Mouse (Mus musculus): Measurements from ENCODE around the gene Nt5c2. TPM values are rescaled to one million over a fixed set of nuclear protein-coding genes. Genes with fewer than 3 reads are reported as not detected.
A peak's percentile ranks its signal among the peaks of the same experiment; 100 is the strongest.
"Not testable (repeated sequence)": the region's sequence is repeated elsewhere in the genome, so short reads cannot be mapped to it uniquely, and the experiment has no call there.

Nt5c2 gene
- total RNA-seq, 1 experiment from 2014 or later = 64.5 TPM

DNA sequence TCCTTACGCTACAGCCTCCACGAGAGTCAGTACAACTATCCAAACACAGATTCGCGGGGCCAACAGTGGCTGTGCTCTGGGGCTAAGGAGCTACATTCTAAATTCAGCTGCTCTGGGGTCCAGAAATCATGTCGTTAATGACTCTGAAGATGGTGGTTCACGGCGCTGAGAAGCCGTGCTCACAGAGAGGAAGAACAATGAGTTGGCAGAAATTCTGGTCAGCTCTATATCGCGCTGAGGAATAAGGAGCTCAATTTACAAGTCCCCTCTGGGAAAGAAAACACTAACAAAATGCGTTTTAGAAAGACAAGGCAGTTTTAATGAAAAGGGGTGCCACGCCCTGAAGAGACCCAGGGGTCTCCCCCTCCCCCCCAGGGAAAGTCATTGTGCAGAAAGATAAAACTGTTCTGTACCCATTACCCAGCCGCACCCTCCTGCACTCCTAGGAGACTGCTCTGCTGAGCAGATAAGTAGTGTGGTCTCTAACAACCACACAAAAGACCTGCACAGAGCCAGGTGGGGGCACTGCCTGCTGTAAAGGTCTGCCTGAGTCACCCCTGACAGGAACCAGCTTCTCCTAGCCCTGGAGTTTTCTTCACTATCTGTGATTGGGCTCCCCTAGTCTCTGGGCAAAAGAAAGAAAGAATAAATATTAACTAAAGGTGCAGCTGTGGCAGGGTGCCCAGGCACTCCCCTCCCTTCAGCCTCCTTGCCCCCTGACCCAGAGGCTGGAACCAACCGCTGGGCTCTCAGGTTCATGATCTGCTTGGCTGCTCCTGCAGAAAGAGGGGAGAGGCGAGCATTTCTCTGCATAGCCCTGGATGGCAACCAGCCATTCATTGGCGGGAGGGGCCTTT lies 26.5 kb downstream of the Nt5c2 start:
- DNase-seq = no peak

DNA sequence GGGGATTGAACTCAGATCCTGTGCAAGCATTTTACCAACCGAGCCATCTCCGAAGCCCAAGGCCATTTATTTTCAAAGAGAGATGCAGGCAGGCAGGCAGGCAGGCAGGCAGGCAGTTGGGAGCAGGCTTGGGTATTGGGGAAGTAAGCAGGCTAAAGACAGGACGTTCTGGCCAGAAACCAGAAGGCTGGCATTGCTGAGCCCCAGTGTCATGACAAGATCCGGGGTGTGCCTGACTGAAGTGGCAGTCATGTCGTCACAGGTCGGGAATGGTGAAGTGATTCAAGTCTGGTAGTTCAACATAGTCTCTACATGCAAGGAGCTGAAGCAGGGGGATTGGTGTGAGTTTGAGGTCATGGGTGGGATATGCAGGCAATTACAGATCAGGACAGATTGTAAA lies 27.3 kb downstream of the Nt5c2 start:
- no peak for DNase-seq

GRCm38 (mm10) chr19:46984726-46985622 lies 30.0 kb downstream of the Nt5c2 start:
- no peak for DNase-seq

DNA sequence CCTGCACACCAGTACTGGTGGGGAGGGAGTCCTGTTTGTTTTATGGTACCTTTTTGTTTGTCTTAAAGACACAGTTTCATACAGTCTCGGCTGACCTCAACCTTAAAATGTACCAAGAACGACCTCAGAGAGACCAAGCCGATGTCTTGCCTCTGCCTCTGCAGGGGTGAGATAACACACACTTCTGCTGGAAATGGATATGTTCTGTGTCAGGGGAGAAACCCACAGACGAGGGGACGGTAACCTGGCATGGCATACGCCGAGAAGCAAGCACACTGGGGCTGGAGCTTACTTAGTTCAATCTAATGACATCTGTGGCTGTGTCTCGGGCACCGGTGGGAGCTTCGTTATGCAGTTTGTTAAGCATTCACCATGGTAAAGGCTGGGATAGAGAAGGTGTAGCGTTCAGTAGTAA lies 31.0 kb downstream of the Nt5c2 start:
- DNase-seq = no peak

DNA sequence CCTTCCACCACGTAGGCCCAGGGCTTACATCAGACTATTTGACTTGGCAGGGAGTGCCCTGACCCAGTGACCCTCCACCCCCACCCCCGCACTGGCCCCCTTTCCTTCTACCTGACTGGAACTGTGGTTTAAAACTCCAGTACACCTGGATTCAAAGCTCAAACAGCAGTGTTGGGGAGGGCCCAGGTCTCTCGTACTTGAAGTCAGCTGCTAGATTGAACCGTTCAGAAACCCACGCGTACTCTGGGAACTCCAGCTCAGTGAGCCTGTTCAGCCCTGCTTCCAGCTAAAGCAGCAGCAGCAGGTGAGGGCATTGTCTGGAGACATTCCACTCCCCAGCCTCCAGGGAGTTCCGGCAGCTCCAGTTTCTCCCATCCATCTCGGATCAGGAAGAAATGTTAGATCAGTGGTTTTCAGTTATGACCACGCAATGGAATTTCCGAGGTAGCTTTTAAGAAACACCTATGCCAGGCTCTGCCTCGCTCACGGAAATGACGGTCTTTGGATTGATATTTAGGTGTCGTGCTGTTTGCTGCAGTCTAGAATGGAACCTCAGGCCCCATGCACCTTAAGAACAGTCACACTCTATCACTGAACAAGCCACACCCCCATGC lies 31.5 kb downstream of the Nt5c2 start:
- DNase-seq = no peak

GRCm38 (mm10) chr19:46981462-46981861 lies 33.5 kb downstream of the Nt5c2 start:
- DNase-seq = no peak

DNA sequence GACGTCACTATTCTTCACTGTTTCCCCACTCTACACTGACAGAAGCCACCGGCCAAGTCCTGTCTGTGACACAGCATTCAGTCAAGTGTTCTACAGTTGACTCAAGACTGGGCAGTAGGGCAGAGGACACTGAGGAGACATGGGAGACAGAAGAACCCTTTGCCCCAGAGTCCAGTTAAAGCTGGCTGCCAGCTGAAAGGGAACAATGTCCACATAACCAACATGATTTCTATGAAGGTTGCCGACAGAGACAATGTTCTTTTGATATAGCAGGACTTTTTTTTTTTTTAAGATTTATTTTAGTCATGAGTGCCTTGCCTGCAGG lies 35.2 kb downstream of the Nt5c2 start:
- DNase-seq = no peak

- DNase-seq = peak; percentile 45
These were observed 35.8 kb downstream of the Nt5c2 start for GRCm38 (mm10) chr19:46978920-46979780.

- not testable (repeated sequence) for DNase-seq
These were observed 36.9 kb downstream of the Nt5c2 start for GRCm38 (mm10) chr19:46978069-46978468.

- DNase-seq = no peak
These were observed 37.5 kb downstream of the Nt5c2 start for GRCm38 (mm10) chr19:46977460-46977859.

DNA sequence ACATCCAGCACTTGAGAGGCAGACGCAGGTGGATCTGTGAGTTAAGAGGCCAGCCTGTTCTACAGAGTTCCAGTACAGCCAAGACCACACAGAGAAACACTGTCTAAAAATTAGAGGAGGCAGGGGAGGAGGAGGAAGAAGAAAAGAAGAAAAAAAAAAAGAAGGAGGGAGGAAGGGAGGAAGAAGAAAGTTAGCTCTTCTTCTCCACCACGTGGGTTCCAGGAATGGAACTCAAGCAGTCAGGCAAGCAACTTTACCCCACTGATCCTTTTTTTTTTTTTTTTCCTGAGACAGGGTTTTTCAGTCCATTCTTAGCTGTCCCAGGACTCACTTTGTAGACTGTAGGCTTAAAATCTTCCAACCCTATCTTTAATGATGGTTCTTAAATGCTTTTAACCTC lies 38.2 kb downstream of the Nt5c2 start:
- no peak for DNase-seq

DNA sequence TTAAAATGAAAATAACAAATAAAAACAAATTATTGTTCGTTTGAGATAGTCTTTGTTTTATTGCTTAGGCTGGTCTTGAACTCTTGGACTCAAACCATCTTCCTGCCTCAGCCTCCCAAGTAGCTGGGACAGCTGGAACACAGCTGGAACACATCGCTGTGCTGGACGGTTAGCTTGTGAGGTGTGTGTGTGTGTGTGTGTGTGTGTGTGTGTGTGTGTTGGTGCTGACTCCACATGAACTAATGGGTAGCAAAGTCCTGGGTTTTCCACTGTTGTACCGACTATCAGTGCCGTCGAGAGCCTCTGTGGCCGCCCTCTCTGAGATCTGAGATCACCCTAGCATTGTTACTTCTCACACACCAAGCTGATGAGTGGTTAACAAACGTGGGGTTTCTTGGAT lies 39.0 kb downstream of the Nt5c2 start:
- no peak for DNase-seq

GRCm38 (mm10) chr19:46975565-46975964 lies 39.4 kb downstream of the Nt5c2 start:
- DNase-seq = peak; percentile 40

DNA sequence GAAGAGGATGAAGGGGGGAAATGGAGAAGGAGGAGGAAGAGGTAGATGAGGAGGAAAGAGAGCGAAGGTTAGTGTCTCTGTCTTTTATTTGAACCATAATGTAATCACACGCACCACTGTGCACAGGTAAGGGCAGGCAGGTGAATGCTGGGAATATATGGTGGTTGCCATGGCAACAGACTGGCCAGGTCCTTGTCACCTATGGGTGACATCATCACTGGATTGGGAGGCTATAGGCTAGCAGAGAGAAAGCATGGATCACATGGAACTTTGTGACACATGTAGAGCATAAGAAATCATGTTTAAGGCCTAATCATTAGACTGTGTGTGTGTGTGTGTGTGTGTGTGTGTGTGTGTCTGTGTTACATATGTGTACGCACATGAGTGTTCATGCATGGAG lies 42.8 kb downstream of the Nt5c2 start:
- DNase-seq = no peak

- DNase-seq = no peak
These were observed 43.2 kb downstream of the Nt5c2 start for GRCm38 (mm10) chr19:46971712-46972111.

- DNase-seq = no peak
These were observed 43.8 kb downstream of the Nt5c2 start for GRCm38 (mm10) chr19:46971051-46971689.

- DNase-seq = no peak
These were observed 44.7 kb downstream of the Nt5c2 start for GRCm38 (mm10) chr19:46970121-46970729.

GRCm38 (mm10) chr19:46969286-46969985 lies 45.5 kb downstream of the Nt5c2 start:
- no peak for DNase-seq

DNA sequence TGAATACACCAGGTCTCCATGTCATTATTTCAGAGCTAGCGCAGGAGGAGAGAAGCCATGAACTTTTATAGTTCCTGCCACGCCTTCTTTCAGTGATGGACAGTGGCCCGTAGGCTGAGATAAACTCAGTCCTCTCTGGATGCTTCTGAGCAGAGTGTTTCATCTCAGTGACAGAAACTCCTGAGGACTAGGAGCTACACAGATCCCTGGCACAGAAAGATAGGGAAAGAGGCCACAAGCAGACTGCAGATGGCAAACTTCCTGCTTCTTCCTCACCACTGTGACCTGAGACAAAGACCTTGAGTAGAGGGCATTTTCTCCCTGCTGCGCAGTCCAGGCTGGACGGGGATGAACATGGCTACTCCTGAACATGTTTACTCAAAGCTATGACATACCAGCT lies 46.1 kb downstream of the Nt5c2 start:
- DNase-seq = no peak

DNA sequence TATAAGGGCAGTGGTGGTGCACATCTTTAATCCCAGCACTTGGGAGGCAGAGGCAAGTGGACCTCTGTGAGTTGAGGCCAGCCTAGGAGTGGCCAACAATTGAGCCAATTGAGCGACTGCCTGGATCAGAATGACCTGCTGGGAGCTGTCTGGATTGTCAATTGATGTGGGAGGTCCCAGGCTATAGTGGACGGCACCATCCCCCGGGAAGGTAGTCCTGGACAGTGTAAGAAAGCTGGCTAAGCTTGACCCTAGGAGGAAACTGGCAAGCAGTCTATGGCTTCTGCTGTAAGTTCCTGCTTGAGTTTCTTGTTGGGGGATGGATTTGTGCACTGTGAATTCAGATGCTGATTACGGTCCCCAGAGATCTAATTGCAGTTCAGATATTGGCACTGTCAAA lies 47.1 kb downstream of the Nt5c2 start:
- DNase-seq = no peak
